Mouse (Mus musculus) retina, adult 2 months (tissue): ENCODE results near the gene Cttnbp2nl.

Experiments
- DNase-seq: peaks from one replicate; pipeline ENCODE4 v3.0.0-alpha.2; 2012; ENCODE audit warnings: low read depth, low spot score

Cttnbp2nl gene

GRCm38 (mm10) chr3:104965070-104965855 is 87.7 kb downstream of the Cttnbp2nl start:
- DNase-seq: no peak

GRCm38 (mm10) chr3:104963331-104964276 is 89.3 kb downstream of the Cttnbp2nl start:
- DNase-seq: no peak

- no peak for DNase-seq
Observed at GRCm38 (mm10) chr3:104962866-104963265, 90.1 kb downstream of the Cttnbp2nl start.

GRCm38 (mm10) chr3:104962141-104962611 is 90.8 kb downstream of the Cttnbp2nl start:
- DNase-seq: no peak

GRCm38 (mm10) chr3:104961066-104962059 is 91.6 kb downstream of the Cttnbp2nl start, which contains the start of gene Wnt2b:
Gene Wnt2b (minus strand): TSS chr3:104961921.
- DNase-seq: no peak

GRCm38 (mm10) chr3:104960026-104961000 is 92.6 kb downstream of the Cttnbp2nl start:
- DNase-seq: no peak

- no peak for DNase-seq
Observed at GRCm38 (mm10) chr3:104956131-104956581, 96.8 kb downstream of the Cttnbp2nl start.

- no peak for DNase-seq
Observed at GRCm38 (mm10) chr3:104954551-104954950, 98.4 kb downstream of the Cttnbp2nl start.

- DNase-seq: no peak
Observed at GRCm38 (mm10) chr3:104954137-104954536, 98.8 kb downstream of the Cttnbp2nl start.

GRCm38 (mm10) chr3:104952891-104953670 is 99.9 kb downstream of the Cttnbp2nl start:
- no peak for DNase-seq
